Mouse (Mus musculus): ENCODE data around the gene Atpaf1.

The Atpaf1 gene

DNA sequence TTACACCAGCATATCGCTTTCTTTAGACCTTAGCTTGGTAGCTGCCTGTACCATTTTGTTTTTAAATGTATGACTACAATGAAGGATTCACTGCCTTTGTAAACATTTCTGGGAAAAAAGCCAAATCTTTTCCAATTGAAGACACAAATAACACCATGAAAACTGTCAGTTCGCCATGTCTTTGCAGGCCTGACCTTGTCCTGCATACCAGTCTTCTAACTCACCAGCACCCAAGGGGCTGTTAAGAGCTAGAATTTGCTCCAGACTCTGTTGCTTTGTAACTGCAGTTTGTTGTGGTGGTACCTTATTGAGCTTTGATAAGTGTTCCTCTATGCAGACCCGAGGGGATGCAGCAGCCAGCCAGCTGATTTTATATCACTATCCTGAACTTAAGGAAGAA is 15.4 kb downstream of the Atpaf1 start:
- no peak for DNase-seq (ENCODE audit: low read depth, low spot score)

DNA sequence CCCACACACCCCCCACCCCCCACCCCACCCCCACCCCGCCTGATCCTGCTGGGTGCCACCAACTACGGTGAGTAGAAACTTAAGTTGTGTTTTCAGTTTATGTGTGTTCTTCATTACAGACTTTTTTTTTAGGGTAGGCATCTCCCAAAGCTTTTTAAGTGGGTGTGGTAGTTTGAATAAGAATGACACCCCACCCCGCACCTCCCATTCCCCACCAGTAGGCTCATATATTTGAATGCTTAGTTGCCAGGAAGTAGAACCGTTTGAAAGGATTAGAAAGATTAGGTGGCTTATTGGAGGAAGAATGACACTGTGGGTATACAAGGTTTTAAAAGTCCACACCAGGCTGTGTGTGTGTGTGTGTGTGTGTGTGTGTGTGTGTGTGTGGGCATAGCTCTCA is 27.7 kb downstream of the Atpaf1 start:
- DNase-seq (ENCODE audit: low read depth, low spot score) = peak; percentile 29

DNA sequence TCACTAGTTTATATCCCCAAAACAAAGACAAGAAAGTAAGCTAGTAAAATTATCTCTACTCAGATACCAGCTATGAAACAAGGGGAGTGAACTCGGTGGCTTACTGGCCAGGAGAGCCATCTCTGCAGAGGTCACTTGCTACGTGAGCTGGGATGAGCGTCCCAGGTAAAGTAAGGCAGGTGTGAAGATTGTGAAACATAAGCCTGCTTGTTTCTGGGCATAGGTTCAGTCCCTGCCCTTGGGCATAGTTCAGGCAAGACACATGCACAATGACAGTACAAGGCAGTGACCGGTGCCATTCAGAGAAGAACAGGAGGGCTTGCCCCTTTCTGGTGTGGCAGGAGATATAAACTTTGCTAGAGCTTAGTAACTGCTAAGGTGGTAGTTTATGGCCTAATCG is 31.0 kb downstream of the Atpaf1 start:
- no peak for DNase-seq (ENCODE audit: low read depth, low spot score)

DNA sequence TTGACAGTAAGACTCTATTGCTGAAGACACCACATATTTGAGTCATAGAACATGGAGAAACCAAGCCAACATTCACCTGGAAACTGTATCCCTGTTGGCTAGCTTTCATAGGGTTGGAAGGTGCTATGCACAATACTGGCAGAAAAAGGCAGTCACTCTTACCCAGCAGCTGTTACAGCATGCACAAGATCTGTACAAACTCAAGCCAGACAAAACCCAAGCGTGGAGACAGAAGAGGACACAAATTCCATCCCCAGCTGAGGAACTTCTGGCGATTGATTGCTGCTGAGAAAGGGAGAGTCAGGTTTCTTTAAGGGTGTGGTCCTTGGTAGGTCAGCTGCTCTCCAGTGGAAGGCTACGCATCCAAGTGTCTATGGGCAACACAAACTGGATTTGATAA is 35.6 kb downstream of the Atpaf1 start:
- DNase-seq (ENCODE audit: low read depth, low spot score) = peak; percentile 23

DNA sequence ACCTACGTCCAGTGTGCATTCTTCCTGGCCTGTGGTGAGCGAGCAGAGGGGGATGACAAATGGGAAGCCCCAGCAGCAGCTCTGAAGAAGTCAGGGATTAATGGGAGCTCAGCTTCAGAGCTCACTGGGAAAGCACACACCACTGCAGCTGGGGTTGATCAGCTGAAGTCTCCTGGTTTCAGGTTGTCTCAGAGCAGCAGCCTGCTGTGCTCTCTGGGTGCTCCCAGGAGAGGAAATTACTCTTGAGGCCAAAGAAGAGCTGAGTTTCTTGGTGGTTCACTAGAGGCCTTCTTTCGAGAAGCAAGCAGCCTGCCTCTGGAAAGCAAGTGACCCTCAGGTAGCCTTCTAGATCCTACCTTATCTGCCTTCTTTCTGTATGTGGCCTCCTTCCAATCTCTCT is 36.3 kb downstream of the Atpaf1 start:
- DNase-seq (ENCODE audit: low read depth, low spot score) = no peak

DNA sequence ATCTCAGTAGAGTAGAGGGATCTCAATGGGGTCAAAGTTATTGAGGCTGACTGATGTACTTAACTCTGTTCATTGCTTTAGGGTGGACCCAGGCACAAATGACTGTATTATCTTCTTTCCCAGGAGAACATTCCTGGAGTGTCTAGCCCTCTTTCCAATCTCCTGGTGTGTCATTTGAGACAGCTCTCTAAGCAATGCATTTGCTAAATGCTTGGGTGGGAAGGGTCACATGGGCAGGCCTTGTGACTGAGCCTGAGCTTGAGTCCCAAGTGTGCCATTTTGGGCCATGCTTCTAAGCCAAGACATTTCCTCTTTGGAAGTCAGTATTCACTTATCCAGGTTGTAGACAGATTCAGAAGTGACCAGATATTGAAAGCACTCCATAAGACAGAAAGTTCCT is 36.8 kb downstream of the Atpaf1 start:
- DNase-seq (ENCODE audit: low read depth, low spot score) = peak; percentile 82

DNA sequence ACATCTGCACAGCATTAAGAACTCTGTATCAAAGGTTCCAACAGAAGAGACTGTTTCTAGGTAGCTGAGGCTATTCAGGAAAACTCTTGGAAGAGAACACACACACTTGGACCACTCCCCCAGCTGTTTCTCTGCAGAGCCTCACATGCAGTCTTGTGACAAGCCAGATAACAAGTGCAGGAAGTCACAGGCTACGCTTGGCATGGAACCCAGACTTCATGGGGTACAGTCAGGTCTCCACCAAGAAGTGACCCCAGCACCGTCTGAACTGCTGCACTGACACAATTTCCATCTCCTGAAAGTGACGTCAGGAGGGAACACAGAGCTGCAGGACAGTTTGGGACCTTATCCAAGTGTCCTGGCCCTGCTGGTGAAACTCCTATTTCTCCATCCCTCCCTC is 37.3 kb downstream of the Atpaf1 start:
- DNase-seq (ENCODE audit: low read depth, low spot score) = no peak

DNA sequence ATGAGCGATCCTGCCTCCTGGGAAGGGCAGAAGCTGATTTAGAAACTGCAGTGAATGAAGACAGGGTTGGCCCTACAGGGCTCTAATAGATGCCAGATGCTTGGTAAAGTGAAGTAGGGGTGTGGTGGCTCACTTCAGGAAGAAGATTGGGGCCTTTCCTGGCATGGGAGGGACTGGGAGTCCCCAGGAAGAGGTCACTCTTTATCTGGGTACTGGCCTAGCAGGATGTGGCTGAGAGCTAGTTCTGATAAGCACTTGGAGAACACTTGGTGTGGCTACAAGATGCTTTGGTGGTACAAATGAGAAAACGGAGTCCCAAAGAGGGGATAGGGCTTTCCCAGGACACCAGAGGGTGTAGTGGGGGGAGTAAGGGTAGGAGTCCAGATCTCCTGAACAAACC is 39.6 kb downstream of the Atpaf1 start:
- DNase-seq (ENCODE audit: low read depth, low spot score) = no peak

DNA sequence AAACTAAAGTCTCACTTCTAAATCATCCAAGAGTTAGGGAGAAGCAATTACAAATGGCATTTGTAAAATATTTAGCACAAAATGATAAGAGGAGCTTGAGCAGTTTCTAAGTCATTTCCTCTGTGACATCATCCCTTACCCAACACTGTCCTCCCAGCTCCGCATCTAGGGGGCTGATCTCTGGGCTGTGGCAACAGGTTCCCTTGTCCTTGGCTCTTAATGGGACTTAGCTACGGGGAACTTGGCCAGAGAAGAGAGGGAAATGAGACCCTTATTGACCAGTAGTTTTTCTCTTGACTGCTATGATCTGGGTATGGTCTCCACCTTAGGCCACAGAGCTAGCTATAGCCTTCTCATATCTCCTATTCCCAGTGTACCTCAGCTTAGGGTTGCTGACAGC is 40.7 kb downstream of the Atpaf1 start:
- no peak for DNase-seq (ENCODE audit: low read depth, low spot score)

DNA sequence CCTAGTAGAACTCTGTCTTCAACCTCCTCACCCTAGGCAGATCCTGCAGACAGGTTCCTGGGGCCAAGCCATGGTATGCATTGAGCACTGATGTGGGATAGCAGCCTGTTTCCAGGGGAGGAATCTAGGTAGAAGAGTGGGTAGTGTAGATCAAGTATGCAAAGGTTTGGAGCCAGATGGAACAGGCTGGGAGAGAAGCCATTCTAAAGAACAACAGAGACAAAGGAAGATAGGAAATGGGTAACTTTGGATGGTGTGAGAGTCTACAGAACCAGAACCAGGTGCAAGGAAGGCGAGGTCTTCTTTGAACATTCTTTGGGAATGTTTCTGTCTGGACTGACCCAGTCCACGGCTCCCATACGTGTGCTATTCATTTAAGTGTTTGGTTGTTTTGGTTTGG is 42.5 kb downstream of the Atpaf1 start:
- DNase-seq (ENCODE audit: low read depth, low spot score) = peak; percentile 88

DNA sequence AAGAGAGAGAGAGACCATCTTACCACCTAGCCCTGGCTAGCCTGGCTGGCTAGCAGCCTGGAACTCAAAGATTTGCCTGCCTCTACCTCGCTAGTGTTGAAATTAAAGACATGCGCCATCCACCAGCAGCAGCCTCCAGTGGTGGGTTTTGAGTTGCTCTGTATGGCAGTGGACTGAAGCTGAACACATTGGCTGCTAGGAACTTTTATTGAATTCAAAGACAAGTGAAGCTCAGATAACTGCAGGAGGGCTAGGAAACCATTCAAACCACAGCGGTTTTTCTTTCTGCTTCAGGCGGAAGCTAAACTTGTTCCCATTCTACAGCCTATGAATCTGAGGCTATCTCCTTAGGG is 42.9 kb downstream of the Atpaf1 start:
- no peak for DNase-seq (ENCODE audit: low read depth, low spot score)

DNA sequence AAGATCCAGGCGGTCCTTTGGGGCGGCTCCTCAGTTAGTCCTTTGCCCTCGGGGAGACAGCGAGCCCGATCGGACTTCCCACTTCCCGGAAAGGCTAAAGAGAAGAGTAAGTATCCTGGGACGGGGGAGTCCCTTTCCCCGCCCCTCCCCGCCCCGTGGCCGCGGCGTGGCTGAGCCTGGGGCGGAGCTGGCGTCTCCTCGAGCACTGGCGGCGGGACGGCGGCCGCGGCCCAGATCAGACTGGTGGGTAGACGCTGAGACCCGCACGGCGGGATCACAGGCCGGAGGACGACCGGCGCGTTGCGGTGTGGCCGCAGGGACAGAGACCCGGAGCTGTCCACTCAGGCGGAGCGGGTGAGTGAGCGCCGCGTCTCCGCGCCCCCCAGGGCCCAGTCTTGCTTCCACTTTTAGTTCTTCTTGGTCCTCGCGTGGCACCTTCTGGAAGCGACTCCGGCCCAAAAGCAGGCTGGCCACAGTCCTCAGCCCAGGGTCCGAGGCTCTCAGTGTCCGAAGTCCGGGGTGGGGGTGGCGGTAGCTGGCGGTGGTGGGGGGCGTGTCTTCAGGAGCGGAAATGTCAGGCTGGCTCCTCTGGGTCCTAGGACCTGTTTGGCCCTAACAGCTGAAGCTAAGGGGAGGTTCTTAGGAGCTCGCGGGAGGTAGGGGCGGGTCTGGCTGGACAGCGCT is 43.4 kb downstream of the Atpaf1 start, which contains the start of gene Mob3c:
Gene Mob3c (plus strand): TSS at position 205 of the 684 bp plus-strand sequence.
- DNase-seq (ENCODE audit: low read depth, low spot score) = peak; percentile 92

DNA sequence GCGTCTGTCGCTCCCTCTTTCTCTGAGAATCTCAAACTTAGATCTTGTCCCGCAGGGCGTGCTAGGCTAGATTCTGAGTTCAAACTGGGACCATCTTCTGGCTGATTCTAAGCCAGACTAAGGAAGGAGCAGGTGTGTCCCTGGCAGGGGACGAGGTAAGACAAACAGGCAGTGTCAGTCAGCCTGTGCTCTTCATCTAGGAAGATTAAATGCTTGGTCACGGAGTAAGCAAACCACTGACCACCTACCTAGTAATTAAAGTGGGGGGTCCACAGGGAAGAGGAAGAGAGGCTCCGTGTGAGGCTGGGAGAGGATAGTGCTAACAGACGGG is 43.9 kb downstream of the Atpaf1 start:
- no peak for DNase-seq (ENCODE audit: low read depth, low spot score)

DNA sequence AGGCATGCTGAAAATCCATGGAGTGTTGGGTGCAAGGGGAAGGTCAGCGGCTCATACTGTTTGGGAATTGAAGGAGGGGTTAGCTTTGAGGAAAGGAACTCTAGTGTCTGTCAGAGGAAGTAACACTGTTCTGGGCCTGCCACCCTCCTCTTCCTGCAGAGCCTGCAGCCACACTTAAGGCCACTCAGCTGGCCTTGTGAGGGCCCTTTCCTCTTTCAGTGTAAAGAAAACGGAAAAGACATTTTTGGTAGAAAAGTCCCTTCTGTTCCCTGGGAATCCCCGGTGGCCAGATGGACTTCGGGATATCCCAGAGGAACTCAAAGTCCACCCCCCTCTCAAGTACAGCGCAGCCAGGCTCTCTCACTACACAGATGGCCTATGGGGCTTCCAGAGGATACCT is 45.9 kb downstream of the Atpaf1 start:
- DNase-seq (ENCODE audit: low read depth, low spot score) = no peak

DNA sequence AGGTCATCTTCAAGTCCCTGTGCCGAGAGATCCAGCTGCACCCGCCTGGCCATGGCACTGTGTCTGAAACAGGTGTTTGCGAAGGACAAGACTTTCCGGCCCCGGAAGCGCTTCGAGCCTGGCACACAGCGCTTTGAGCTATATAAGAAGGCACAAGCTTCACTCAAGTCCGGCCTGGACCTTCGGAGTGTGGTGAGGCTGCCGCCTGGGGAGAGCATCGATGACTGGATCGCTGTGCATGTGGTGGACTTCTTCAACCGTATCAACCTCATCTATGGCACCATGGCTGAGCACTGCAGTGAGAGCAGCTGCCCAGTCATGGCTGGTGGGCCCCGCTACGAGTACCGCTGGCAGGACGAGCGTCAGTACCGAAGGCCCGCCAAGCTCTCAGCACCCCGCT is 46.6 kb downstream of the Atpaf1 start:
- no peak for DNase-seq (ENCODE audit: low read depth, low spot score)

DNA sequence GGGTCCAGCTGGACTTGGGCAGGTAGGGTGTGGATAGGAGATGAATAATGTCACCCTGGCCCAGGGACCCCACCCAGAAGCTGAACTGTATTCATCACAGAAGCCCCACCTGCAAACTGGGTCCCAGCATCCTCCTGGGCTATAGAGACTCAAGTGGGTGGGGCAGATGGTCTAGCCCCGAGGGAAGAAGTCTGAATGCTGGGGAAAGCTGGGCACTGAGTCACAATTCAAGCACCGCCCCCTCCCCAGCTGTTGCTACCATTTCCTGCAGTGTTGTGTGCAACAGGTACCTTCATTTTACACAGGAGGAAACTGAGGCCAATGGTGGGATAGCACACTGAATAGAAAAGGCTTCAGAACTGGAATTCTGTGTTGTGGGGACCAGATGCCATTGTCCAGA is 47.4 kb downstream of the Atpaf1 start:
- peak; percentile 83 for DNase-seq (ENCODE audit: low read depth, low spot score)

DNA sequence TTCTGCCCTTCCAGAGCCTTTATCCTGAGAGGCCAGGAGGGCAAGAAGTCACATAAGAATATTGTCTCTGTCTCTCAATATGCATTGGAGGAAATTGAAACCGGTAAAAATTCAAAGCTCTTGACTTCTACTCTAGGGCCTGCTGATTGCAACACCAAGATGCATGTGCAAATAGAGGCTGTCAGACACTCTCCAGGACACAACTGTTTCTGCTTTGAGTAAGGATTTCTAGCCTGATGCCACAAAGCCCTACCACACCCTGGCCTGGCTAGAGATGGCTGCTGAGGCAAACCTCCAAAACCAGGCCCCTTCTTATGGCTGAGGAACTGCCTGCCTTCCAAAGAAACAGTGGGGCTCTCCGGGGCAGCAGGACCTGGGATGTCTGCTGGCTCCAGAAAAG is 51.0 kb downstream of the Atpaf1 start:
- no peak for DNase-seq (ENCODE audit: low read depth, low spot score)

DNA sequence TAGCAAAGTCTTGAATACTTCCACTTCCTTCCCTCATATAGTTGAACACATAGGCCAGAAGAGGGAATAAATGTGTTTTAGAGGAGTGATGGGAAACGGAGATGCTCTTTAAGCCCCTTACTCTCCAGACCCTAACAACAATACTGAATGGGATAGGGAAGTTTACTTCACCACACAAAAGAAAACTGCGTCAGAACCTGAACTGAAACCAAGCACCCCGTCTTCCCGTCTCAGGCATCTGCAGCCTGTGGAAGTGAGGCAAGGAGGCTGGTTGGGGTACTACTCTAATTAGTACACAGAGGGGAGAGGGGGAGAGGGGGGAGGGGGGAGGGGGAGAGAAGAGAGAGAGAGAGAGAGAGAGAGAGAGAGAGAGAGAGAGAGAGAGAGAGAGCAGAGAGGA is 53.6 kb downstream of the Atpaf1 start:
- no peak for DNase-seq (ENCODE audit: low read depth, low spot score)

DNA sequence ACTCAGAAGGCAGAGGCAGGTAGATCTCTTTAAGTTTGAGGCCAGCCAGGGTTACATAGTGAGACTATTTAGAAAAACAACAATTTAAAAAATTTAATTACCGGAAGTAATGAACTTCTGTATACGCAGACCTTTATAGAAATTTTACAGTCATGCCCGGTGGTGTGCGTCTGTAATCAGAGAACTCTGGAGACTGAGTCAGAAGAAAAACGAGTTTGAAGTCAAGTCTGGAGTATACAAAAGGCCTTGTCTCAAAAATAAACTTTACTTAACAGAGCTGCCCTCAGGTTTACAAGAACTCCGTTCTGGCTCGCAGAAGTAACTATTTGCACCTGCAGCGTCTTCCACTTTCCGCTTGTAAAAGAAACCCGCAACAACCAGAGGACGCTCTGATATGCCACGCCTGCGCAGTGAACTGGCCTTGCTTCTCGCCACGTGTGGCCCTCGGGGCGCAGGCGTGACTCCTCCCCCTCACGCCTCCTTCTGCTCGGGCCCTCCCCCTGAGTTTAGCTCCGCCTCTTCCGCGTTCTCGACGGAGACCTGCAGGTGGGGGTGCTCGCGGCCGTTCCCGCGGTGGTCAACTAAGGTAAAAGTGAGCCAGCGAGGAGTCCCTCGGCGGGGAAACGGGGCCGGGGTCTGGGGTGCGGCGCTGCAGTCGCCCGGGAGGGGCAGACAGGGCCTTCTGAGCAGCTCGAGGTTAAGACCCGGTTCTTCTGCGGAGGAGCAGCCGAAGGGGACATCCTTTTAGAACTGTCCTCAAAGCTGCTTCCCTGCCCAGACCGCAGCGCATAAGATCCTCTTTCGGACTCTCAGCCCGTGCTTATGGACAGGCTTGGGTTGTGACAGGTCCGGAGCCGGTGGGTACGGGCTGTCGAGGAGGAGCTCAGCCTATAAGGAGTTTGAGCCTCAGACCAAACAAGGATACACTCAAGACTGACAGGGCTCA is 54.4 kb downstream of the Atpaf1 start, which contains the start of gene Mknk1:
Gene Mknk1 (plus strand): TSS at position 503 of the 946 bp plus-strand sequence.
- DNase-seq (ENCODE audit: low read depth, low spot score) = peak; percentile 98

DNA sequence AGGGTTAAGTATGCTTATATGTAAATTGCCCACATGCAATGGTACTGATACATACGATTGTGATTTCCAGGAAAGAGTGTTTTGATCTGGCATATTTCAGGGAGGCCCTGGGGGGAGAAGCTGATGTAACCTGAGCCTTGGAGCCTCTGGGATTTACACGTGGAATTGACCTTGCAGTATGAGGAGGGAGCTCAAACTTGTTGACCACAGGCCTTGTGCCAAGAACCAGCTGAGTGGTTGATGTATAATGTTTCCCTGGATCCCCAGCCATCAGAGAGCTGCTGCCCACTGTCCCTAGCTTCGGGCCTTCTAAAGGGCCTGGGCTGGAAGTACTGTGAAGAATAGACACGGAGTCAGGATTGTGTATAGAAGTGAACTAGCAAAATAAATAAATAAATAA is 55.3 kb downstream of the Atpaf1 start:
- DNase-seq (ENCODE audit: low read depth, low spot score) = no peak

DNA sequence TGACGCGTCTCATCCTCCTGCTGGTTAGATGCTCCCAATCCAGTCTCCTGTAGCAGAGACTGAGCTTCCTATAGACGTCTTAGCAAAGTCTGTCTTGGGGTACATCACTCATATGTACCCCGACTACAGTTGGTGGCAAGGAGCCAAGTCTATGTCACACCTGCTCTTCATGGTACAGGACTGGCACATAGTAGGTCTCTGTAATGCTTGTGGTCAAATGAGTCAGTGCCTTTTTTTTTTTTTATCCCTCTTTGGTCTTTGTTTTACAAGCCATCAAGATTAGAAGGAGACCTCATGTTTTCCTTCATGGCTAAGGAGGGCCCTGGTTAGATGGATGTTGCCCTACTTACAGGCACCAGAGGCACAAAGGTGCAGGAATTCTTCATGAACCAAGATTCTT is 56.2 kb downstream of the Atpaf1 start:
- no peak for DNase-seq (ENCODE audit: low read depth, low spot score)

DNA sequence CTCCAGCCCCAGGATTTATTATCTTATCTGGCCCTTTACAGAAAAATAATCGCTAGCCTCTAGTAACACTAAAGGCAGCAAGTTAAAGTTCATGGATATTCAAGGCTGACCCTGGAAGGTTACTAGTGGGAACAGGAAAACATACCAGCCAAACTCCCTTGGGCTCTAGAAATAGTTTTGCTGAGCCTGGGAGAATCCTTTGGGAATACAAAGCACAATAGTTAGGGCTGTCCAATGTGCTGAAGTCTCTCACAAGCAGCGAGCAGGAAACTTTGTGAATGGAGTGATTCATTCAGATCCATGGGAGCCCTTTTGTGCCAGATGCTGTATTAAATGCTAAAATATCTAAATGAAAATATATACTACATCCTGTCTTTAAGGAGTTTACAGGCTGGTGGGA is 62.0 kb downstream of the Atpaf1 start:
- no peak for DNase-seq (ENCODE audit: low read depth, low spot score)

DNA sequence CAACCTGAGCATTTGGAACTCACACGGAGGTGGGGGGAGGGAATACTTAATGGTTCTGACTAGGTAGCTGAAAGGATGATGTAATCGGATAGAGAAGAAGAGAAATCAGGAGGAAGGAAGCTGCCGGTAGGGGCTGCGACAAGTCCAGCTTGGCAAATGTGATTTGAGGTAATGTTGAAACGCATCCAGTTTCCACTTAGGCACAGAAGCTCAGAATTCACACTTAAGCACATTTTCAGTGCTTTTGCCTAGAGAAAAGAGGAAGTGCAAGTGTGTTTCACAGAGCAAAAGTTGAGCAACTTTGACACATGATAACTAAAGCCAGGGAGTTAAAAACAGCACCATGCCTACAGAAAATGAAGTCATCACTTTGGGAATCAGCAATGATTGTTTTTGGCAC is 62.8 kb downstream of the Atpaf1 start:
- no peak for DNase-seq (ENCODE audit: low read depth, low spot score)
